Mouse (Mus musculus) intestine, embryonic 16.5 days (tissue): ENCODE data around the gene Gatad2a. TPM values are rescaled to one million over a fixed set of nuclear protein-coding genes. Genes with fewer than 3 reads are reported as not detected.

Source experiments
- ATAC-seq: fragments of 200-750 bp; cut with Nextera tagmentation; 2 replicates; pipeline ENCODE4 v1.8.0; 2017; ENCODE audit warnings: moderate TSS enrichment, moderate library complexity
- H3K27ac ChIP-seq: fragments of 300-500 bp; sonication (generic); 2 replicates; pipeline ENCODE4 v1.5.1; 2014; ENCODE audit warnings: mild to moderate bottlenecking, low read length
- H3K27me3 ChIP-seq: fragments of 300-500 bp; sonication (generic); replicated peaks from 2 replicates; pipeline ENCODE4 v1.6.1; 2014; ENCODE audit warnings: low read length, control low read depth, mixed read lengths; ENCODE audit not compliant: control insufficient read depth, insufficient read depth
- H3K36me3 ChIP-seq: fragments of 300-500 bp; sonication (generic); 2 replicates; pipeline ENCODE4 v1.6.1; 2014; ENCODE audit warnings: low read length, control low read depth; ENCODE audit not compliant: control insufficient read depth, insufficient read depth
- H3K4me1 ChIP-seq: fragments of 300-500 bp; sonication (generic); 2 replicates; pipeline ENCODE4 v1.6.1; 2014; ENCODE audit warnings: low read length, control low read depth, mixed read lengths; ENCODE audit not compliant: control insufficient read depth, insufficient read depth
- H3K4me2 ChIP-seq: fragments of 300-500 bp; sonication (generic); 2 replicates; pipeline ENCODE4 v1.6.1; 2014; ENCODE audit warnings: low read depth, low read length, control low read depth
- H3K4me3 ChIP-seq: fragments of 300-500 bp; sonication (generic); 2 replicates; pipeline ENCODE4 v1.5.1; 2014; ENCODE audit warnings: mild to moderate bottlenecking, low read length
- H3K9ac ChIP-seq: fragments of 300-500 bp; sonication (generic); 2 replicates; pipeline ENCODE4 v1.6.1; 2014; ENCODE audit warnings: low read depth, low read length
- H3K9me3 ChIP-seq: fragments of 300-500 bp; sonication (generic); 2 replicates; pipeline ENCODE4 v1.6.1; 2016; ENCODE audit warnings: low read length, control low read depth; ENCODE audit not compliant: control insufficient read depth
- WGBS: fragments of 180-500 bp; shearing (Covaris S2); extraction: QIAGEN DNeasy Blood & Tissue Kit; methylation state at CpG from one replicate; pipeline ENCODE4 v1.1.7; 2014; 5-methylcytosine and 5-hydroxymethylcytosine counted together
- polyA plus RNA-seq: library from polyadenylated mRNA; unstranded; fragments of >200 nt; fragmentation: Nextera tagmentation; extraction: Ambion mirVana; gene quantifications from 2 replicates; pipeline ENCODE4 v1.2.1, GENCODE M21; 2015

Gene Gatad2a
- polyA plus RNA-seq, 1 experiment from 2014 or later = 36.0 TPM

- Histone ChIP-seq H3K4me1 (peaks cover 20% of the 10 kb centered on the region), H3K9ac (0 out of 2 replicates have a peak overlapping the region, but pooled peaks have one; percentile 21), H3K4me3 (peak overlapping the region; percentile 29), H3K27ac (no peak overlapping the region), H3K27me3 (peaks cover 70% of the 10 kb centered on the region), H3K4me2 (peak overlapping the region; percentile 39), H3K9me3 (no peaks in the 10 kb centered on the region), H3K36me3 (no peaks in the 10 kb centered on the region)
- no peak for ATAC-seq
- WGBS = 8% methylated on average over 24 of the region's 24 CpGs
These were observed 107.8 kb downstream of the Gatad2a start for GRCm38 (mm10) chr8:69888244-69888866.

DNA sequence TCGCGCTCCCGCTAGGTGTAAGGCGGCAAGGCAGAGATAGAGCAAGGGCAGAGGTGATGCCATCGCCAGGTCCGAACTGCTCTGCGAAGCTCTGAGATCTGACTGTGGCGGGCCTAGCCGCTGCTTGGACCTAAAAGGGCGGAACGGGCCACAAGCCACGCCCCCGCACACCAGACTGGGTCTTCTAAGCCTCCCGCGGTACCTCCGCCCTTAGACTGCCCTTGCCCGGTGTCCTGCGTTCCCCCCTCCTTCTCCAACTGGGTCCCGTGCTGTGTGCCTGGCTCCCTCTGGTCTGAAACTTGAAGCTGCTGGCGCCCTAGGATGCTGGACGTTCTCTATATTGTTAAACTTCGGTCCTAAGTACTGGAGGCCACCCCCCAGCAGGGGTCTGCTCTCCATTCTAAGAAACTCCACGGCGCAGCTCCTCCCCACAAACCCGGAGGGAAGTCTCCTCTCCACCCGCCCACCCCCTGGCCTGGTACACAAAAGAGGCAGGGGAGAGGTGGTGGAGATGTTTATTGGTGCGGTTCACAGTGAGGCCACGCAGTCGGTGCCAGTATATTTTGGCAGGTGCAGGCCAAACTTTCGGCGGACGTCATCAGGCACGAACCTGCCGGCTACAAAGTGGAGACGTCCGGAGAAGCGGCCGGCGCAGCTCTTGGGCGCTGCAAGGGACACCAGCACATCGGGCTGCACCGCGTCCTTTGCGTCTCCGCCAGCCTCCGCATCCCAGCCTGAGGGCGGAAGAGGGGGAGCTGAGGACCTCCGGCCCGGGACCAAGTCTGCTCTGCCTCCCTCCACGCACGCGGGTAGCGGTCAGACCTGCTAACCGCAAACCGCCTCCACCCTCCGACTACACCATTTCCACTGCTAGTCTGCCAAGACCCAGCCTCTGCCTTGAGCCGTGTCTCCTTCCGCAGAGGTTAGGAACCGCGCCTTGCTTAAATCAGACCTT is 108.6 kb downstream of the Gatad2a start, which contains the start of gene Cilp2:
TSS of gene Cilp2 (minus strand) at position 399 of the 955 bp plus-strand sequence.
- Histone ChIP-seq H3K4me3 (peak within 1 kb of the TSS; percentile 29), H3K27ac (no peak within 1 kb of the TSS), H3K4me1 (peaks cover 22% of the 10 kb centered on the region), H3K27me3 (peaks cover 78% of the 10 kb centered on the region), H3K36me3 (no peaks in the 10 kb centered on the region), H3K9me3 (no peaks in the 10 kb centered on the region), H3K4me2 (peak within 1 kb of the TSS; percentile 39), H3K9ac (no peak within 1 kb of the TSS)
- peak; percentile 35; the same call in 1 of the 2 replicates for ATAC-seq
- 2% methylated on average over 53 of the region's 60 CpGs for WGBS

DNA sequence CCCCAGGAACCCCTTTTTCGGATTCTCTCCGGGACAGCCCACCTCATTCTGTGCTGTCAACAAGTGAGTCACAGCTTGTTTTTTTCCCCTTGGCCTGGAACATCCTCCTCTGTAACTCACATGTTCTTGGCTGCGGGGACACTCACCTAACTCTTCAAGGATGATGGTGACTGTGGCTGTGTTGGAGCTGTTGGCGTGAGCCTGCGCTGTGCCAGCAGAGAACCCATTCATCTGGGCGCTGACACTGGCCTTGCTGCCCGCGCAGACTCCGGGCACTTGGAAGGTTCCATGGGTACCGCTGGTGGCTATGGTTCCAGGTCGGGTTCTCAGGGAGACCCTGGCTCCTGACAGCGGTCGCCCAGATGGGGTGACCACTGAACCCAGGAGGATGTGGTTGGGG is 112.0 kb downstream of the Gatad2a start:
- Histone ChIP-seq H3K4me3 (no peak overlapping the region), H3K4me2 (no peak overlapping the region), H3K9me3 (no peaks in the 10 kb centered on the region), H3K27ac (no peak overlapping the region), H3K27me3 (peaks cover 97% of the 10 kb centered on the region), H3K36me3 (no peaks in the 10 kb centered on the region), H3K9ac (no peak overlapping the region), H3K4me1 (peaks cover 33% of the 10 kb centered on the region)
- no peak for ATAC-seq
- 59% methylated on average over 13 of the region's 13 CpGs for WGBS

DNA sequence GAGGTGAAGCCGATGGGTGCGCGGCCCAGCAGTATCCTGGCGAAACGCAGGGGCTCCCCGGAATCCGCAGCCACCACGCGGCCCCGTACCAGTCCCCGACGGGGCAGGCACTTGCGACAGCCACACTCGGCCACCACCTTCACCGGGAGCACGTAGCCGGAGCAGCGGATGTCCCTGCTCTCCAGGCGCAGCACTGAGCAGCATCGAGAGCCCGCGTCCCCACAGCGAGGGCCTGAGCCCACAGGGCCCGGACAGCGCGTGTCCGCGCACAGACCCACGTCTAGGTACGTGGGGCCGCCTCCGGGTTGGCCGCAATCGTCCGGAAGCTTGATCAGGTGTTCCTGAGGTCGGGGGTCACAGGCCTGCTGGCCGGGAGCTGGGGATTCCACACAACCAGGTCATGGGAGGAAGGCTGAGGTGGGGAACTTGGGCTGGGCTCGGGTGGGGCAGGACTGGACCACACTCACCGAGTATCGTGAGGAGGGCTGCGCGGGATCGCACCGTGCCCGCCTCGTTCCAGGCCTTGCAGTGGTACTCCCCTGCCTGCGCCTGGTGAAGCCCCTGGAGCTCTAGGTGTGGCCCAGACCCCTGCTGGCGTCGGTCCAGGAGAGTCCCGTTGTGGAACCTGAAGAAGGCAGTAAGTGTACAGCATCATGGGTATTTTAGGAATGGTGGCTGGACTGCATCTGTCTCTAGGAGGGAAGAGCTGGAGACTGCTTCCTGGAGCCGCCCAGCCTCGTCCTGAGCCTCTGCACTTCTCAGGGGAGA is 113.2 kb downstream of the Gatad2a start:
- ATAC-seq = no peak
- WGBS = 15% methylated on average over 52 of the region's 52 CpGs
- Histone ChIP-seq H3K4me3 (peak overlapping the region; percentile 49), H3K4me2 (no peak overlapping the region), H3K4me1 (peaks cover 23% of the 10 kb centered on the region), H3K9ac (0 out of 2 replicates have a peak overlapping the region, but pooled peaks have one; percentile 60), H3K36me3 (no peaks in the 10 kb centered on the region), H3K27ac (no peak overlapping the region), H3K27me3 (peaks cover 86% of the 10 kb centered on the region), H3K9me3 (no peaks in the 10 kb centered on the region)

GRCm38 (mm10) chr8:69882021-69882756 is 114.0 kb downstream of the Gatad2a start:
- 6% methylated on average over 101 of the region's 103 CpGs for WGBS
- Histone ChIP-seq H3K9me3 (no peaks in the 10 kb centered on the region), H3K27ac (no peak overlapping the region), H3K4me2 (peak overlapping the region; percentile 76), H3K27me3 (peaks cover 78% of the 10 kb centered on the region), H3K4me1 (peaks cover 15% of the 10 kb centered on the region), H3K9ac (peak overlapping the region; percentile 60), H3K4me3 (peak overlapping the region; percentile 49), H3K36me3 (no peaks in the 10 kb centered on the region)
- ATAC-seq = peak; percentile 64

GRCm38 (mm10) chr8:69881261-69881865 is 114.8 kb downstream of the Gatad2a start:
- Histone ChIP-seq H3K27me3 (peaks cover 70% of the 10 kb centered on the region), H3K4me3 (peak overlapping the region; percentile 49), H3K9ac (peak overlapping the region; percentile 60; the same call in 1 of the 2 replicates), H3K4me1 (peaks cover 12% of the 10 kb centered on the region), H3K27ac (no peak overlapping the region), H3K4me2 (peak overlapping the region; percentile 76), H3K9me3 (no peaks in the 10 kb centered on the region), H3K36me3 (no peaks in the 10 kb centered on the region)
- WGBS = 18% methylated on average over 79 of the region's 79 CpGs
- ATAC-seq = no peak

DNA sequence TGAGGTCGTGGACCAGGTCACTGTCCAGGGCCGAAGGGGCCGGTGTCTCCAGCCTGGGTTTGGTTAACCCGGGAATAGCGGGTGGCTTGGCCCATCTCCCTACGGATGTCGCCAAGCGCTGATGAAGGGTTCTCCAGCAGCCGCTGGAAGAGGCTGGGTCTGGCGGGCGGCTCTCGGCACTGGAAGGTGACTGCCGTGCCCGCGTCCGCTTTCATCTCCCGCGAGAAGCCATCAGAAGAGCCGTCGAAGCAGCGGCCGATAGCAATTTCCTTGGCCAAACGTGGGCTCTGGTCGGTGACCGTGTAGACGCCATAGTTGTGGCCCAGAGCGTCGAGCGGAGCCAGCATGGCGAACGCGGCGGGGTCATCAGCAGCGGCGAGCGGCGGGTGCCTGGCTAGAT is 115.3 kb downstream of the Gatad2a start:
- Histone ChIP-seq H3K4me3 (peak overlapping the region; percentile 49), H3K27ac (no peak overlapping the region), H3K36me3 (no peaks in the 10 kb centered on the region), H3K9ac (peak overlapping the region; percentile 4; the same call in 1 of the 2 replicates), H3K9me3 (no peaks in the 10 kb centered on the region), H3K4me1 (peaks cover 12% of the 10 kb centered on the region), H3K27me3 (peaks cover 65% of the 10 kb centered on the region), H3K4me2 (0 out of 2 replicates have a peak overlapping the region, but pooled peaks have one; percentile 76)
- WGBS = 13% methylated on average over 37 of the region's 37 CpGs
- no peak for ATAC-seq

DNA sequence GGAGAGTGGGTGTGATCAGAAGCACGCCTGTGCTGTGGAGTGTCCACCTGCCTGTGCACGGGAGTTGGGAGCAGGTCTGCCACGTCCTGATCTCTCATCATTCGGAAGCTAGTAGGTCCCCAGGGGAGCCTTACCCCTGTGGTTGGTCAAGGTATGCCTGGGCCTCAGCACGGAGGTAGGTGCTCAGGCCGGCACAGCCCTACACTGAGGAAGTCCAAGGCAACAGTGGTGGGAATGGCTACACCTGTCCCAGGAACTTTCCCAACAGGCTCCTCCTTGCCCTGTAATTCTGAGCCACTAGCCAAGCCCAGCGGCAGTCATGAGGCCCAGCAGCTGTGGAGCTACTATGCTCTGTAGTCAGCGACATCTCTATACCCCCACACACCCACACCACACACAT is 116.5 kb downstream of the Gatad2a start:
- ATAC-seq = peak; percentile 56; the same call in 1 of the 2 replicates
- Histone ChIP-seq H3K9ac (no peak overlapping the region), H3K4me3 (no peak overlapping the region), H3K9me3 (no peaks in the 10 kb centered on the region), H3K4me2 (no peak overlapping the region), H3K36me3 (no peaks in the 10 kb centered on the region), H3K27ac (no peak overlapping the region), H3K4me1 (peaks cover 12% of the 10 kb centered on the region), H3K27me3 (peaks cover 53% of the 10 kb centered on the region)
- 54% methylated on average over 8 of the region's 8 CpGs for WGBS
